In genomic region chr17:35870884-35871696, GRCm38 (mm10) we compare ENCODE assay signal across 8 mouse cellular contexts. TPM values are rescaled to one million over a fixed set of nuclear protein-coding genes. Genes with fewer than 3 reads are reported as not detected.
A peak's percentile ranks its signal among the peaks of the same experiment; 100 is the strongest.
DNase-seq lines count a peak whose midpoint lies in the region; ATAC-seq and TF ChIP-seq lines count a peak whose summit lies in the region.

No protein-coding gene starts in this region.

- H3K4me1 ChIP-seq in bone marrow macrophage, adult 2 months (ENCODE audit: control insufficient read depth, insufficient read depth, low read length), result peaks cover 14% of the 10 kb centered on the region
- H3K4me1 ChIP-seq in liver, embryonic 16.5 days (ENCODE audit: control insufficient read depth, low read depth, low read length), result peaks cover 31% of the 10 kb centered on the region
- H3K4me1 ChIP-seq in small intestine, adult 2 months (ENCODE audit: control insufficient read depth, insufficient read depth, insufficient read length, low read length), result peaks cover 13% of the 10 kb centered on the region

- H3K27me3 ChIP-seq in liver, embryonic 16.5 days (ENCODE audit: control insufficient read depth, insufficient read depth, low read depth, low read length), result peaks cover 40% of the 10 kb centered on the region
- H3K27me3 ChIP-seq in small intestine, adult 2 months (ENCODE audit: control insufficient read depth, insufficient read depth, low read length), result no peaks in the 10 kb centered on the region

- 32% methylated on average over 8 of the region's 8 CpGs for WGBS in liver, embryonic 16.5 days (ENCODE audit: insufficient replicate concordance)
- WGBS in small intestine, adult 2 months, result 71% methylated on average over 8 of the region's 8 CpGs

- no peak overlapping the region for H3K4me3 ChIP-seq in left cerebral cortex, adult 2 months
- H3K4me3 ChIP-seq in bone marrow macrophage, adult 2 months (ENCODE audit: insufficient read depth, low read length), result peak overlapping the region; percentile 98
- H3K4me3 ChIP-seq in liver, embryonic 16.5 days (ENCODE audit: low read depth, low read length), result peak overlapping the region; percentile 39
- H3K4me3 ChIP-seq in small intestine, adult 2 months (ENCODE audit: low read depth, low read length), result peak overlapping the region; percentile 50

- TF ChIP-seq CTCF in left cerebral cortex, adult 2 months (IDR thresholded peaks at IDR 0.05), result peak; percentile 46
- TF ChIP-seq CTCF in bone marrow macrophage, adult 2 months (IDR thresholded peaks at IDR 0.05; ENCODE audit: low read depth, low read length), result 0 out of 2 replicates have a peak, but pooled peaks have one; percentile 30
- peak; percentile 48; the same call in 1 of the 2 replicates for TF ChIP-seq CTCF in small intestine, adult 2 months (IDR thresholded peaks at IDR 0.05; ENCODE audit: extremely low read depth, insufficient read length, insufficient replicate concordance, low read depth, low read length)

- peak overlapping the region; percentile 76 for H3K27ac ChIP-seq in left cerebral cortex, adult 2 months
- H3K27ac ChIP-seq in bone marrow macrophage, adult 2 months (ENCODE audit: insufficient read depth, low read depth, low read length), result peak overlapping the region; percentile 99
- H3K27ac ChIP-seq in liver, embryonic 16.5 days (ENCODE audit: low read length), result peak overlapping the region; percentile 65
- H3K27ac ChIP-seq in small intestine, adult 2 months (ENCODE audit: insufficient read depth, low read depth, low read length), result peak overlapping the region; percentile 96

- H3K4me2 ChIP-seq in liver, embryonic 16.5 days (ENCODE audit: low read depth, low read length), result peak overlapping the region; percentile 41

- ATAC-seq in liver, embryonic 16.5 days (ENCODE audit: low read depth), result no peak

- peaks cover 3% of the 10 kb centered on the region; the same call in 1 of the 2 replicates for H3K36me3 ChIP-seq in liver, embryonic 16.5 days (ENCODE audit: control insufficient read depth, insufficient read depth)
- H3K36me3 ChIP-seq in small intestine, adult 2 months (ENCODE audit: control insufficient read depth, insufficient read depth, low read length), result no peaks in the 10 kb centered on the region

- no peak for DNase-seq in left cerebral cortex, adult 2 months (ENCODE audit: extremely low spot score in 1 of 2, low spot score in 2 of 2)
- DNase-seq in left cerebral cortex, adult 9 months (ENCODE audit: low spot score in 2 of 2), result no peak
- peak; percentile 34 to 47 for DNase-seq in heart, postnatal 36 days
- DNase-seq in MN1 (ENCODE audit: low spot score), result no peak
- no peak for DNase-seq in urinary bladder, postnatal 25 days (ENCODE audit: low spot score)

- intact Hi-C loops in left cerebral cortex, adult 2 months (cut with DNase I), result no loop called here
- intact Hi-C loops in heart, postnatal 36 days (cut with DNase I), result no loop called here

- peaks cover 2% of the 10 kb centered on the region; the same call in 1 of the 2 replicates for H3K9me3 ChIP-seq in liver, embryonic 16.5 days (replicated peaks; ENCODE audit: control insufficient read depth, low read length)

- TF ChIP-seq POLR2A in bone marrow macrophage, adult 2 months (IDR thresholded peaks at IDR 0.05; ENCODE audit: borderline replicate concordance, low read depth, low read length), result no peak
- TF ChIP-seq POLR2A in small intestine, adult 2 months (IDR thresholded peaks at IDR 0.05; ENCODE audit: low read depth, low read length), result no peak

- no peak overlapping the region for H3K9ac ChIP-seq in liver, embryonic 16.5 days (ENCODE audit: low read depth, low read length)

RNA-seq across cellular contexts. Expression of gene Ppp1r18, which starts 5.7 kb away (rescaled TPM):
- total RNA-seq in left cerebral cortex, adult 2 months (2021), result 10 to 100 TPM in 1 of 2 experiments, 1 to 10 TPM in 1; 8.5 to 10.8 TPM
- 202 and 205 TPM in 2 replicates for polyA plus RNA-seq in bone marrow macrophage, adult 2 months (2012; ENCODE audit: insufficient read depth, insufficient read length, missing spikeins)
- 10 to 100 TPM; 15.6 to 17.0 TPM for total RNA-seq in heart, postnatal 36 days (2021)
- 10.5 and 14.2 TPM in 2 replicates for polyA plus RNA-seq in liver, embryonic 16.5 days (2015; fragmentation: Nextera tagmentation; extraction: Ambion mirVana)
- polyA plus RNA-seq in small intestine, adult 2 months (2012; rRNA removed), result 16.5 and 22.0 TPM in 2 replicates

RNA-seq across cellular contexts. Expression of gene Dhx16, which starts 8.5 kb away (rescaled TPM):
- 10 to 100 TPM; 30.0 to 39.7 TPM for total RNA-seq in left cerebral cortex, adult 2 months (2021)
- 57.5 and 77.6 TPM in 2 replicates for polyA plus RNA-seq in bone marrow macrophage, adult 2 months (2012; ENCODE audit: insufficient read depth, insufficient read length, missing spikeins)
- 10 to 100 TPM; 19.2 to 22.2 TPM for total RNA-seq in heart, postnatal 36 days (2021)
- polyA plus RNA-seq in liver, embryonic 16.5 days (2015; fragmentation: Nextera tagmentation; extraction: Ambion mirVana), result 29.1 and 29.8 TPM in 2 replicates
- polyA plus RNA-seq in small intestine, adult 2 months (2012; rRNA removed), result 47.0 and 64.3 TPM in 2 replicates

RNA-seq across cellular contexts. Expression of gene Nrm, which starts 10.0 kb away (rescaled TPM):
- total RNA-seq in left cerebral cortex, adult 2 months (2021), result 1 to 10 TPM; 2.1 to 4.1 TPM
- 31.7 and 33.1 TPM in 2 replicates for polyA plus RNA-seq in bone marrow macrophage, adult 2 months (2012; ENCODE audit: insufficient read depth, insufficient read length, missing spikeins)
- total RNA-seq in heart, postnatal 36 days (2021), result 1 to 10 TPM; 2.3 to 2.4 TPM
- polyA plus RNA-seq in liver, embryonic 16.5 days (2015; fragmentation: Nextera tagmentation; extraction: Ambion mirVana), result 20.7 and 21.1 TPM in 2 replicates
- 9.3 and 15.9 TPM in 2 replicates for polyA plus RNA-seq in small intestine, adult 2 months (2012; rRNA removed)

RNA-seq across cellular contexts. Expression of gene 2310061I04Rik, which starts 26.1 kb away (rescaled TPM):
- 10 to 100 TPM; 58.9 to 59.3 TPM for total RNA-seq in left cerebral cortex, adult 2 months (2021)
- 36.9 and 39.3 TPM in 2 replicates for polyA plus RNA-seq in bone marrow macrophage, adult 2 months (2012; ENCODE audit: insufficient read depth, insufficient read length, missing spikeins)
- total RNA-seq in heart, postnatal 36 days (2021), result 100 to 1,000 TPM; 109 to 112 TPM
- 7.9 and 8.0 TPM in 2 replicates for polyA plus RNA-seq in liver, embryonic 16.5 days (2015; fragmentation: Nextera tagmentation; extraction: Ambion mirVana)
- 82.8 and 142 TPM in 2 replicates for polyA plus RNA-seq in small intestine, adult 2 months (2012; rRNA removed)

RNA-seq across cellular contexts. Expression of gene Mdc1, which starts 29.8 kb away (rescaled TPM):
- total RNA-seq in left cerebral cortex, adult 2 months (2021), result 10 to 100 TPM; 14.6 to 17.8 TPM
- polyA plus RNA-seq in bone marrow macrophage, adult 2 months (2012; ENCODE audit: insufficient read depth, insufficient read length, missing spikeins), result 16.1 and 17.7 TPM in 2 replicates
- 10 to 100 TPM; 12.2 to 14.2 TPM for total RNA-seq in heart, postnatal 36 days (2021)
- polyA plus RNA-seq in liver, embryonic 16.5 days (2015; fragmentation: Nextera tagmentation; extraction: Ambion mirVana), result 10.0 and 10.3 TPM in 2 replicates
- polyA plus RNA-seq in small intestine, adult 2 months (2012; rRNA removed), result 1.7 and 3.2 TPM in 2 replicates

Comparison
In these comparisons a context has a peak if more than half of its experiments do, and no peak if none do; other contexts are left out.
1. DNase-seq: peak in heart, postnatal 36 days (2 of 2); none in left cerebral cortex, adult 2 months (0 of 2), left cerebral cortex, adult 9 months (0 of 2), MN1 (single experiment) and urinary bladder, postnatal 25 days (single experiment).
2. Peak in every context shown above with its lines, with median percentiles within 50 percentile points of each other: H3K27ac ChIP-seq and CTCF ChIP-seq.